Mouse (Mus musculus) forebrain, embryonic 14.5 days (tissue): ENCODE data around the gene Lrp4. TPM values are rescaled to one million over a fixed set of nuclear protein-coding genes. Genes with fewer than 3 reads are reported as not detected.

Experiments
- ATAC-seq: fragments of 200-750 bp; cut with Nextera tagmentation; 2 replicates; pipeline ENCODE4 v1.8.0; 2017; ENCODE audit warnings: mild to moderate bottlenecking, moderate library complexity
- DNase-seq: peaks from one replicate; pipeline ENCODE4 v3.0.0-alpha.2; 2015; ENCODE audit warnings: low spot score
- H3K27ac ChIP-seq: fragments of 300-500 bp; sonication (generic); 2 replicates; pipeline ENCODE4 v1.5.1; 2014; ENCODE audit warnings: low read depth, mild to moderate bottlenecking, control low read depth, low read length, moderate library complexity
- H3K27me3 ChIP-seq: fragments of 300-500 bp; sonication (generic); replicated peaks from 2 replicates; pipeline ENCODE4 v1.6.1; 2014; ENCODE audit warnings: low read length, control low read depth, mixed read lengths; ENCODE audit not compliant: control insufficient read depth, insufficient read depth
- H3K36me3 ChIP-seq: fragments of 300-500 bp; sonication (generic); 2 replicates; pipeline ENCODE4 v1.6.1; 2014; ENCODE audit warnings: low read length, control low read depth; ENCODE audit not compliant: control insufficient read depth, insufficient read depth
- H3K4me1 ChIP-seq: fragments of 300-500 bp; sonication (generic); 2 replicates; pipeline ENCODE4 v1.6.1; 2014; ENCODE audit warnings: antibody characterized with exemption, low read length, control low read depth; ENCODE audit not compliant: control insufficient read depth, insufficient read depth
- H3K4me2 ChIP-seq: fragments of 300-500 bp; sonication (generic); 2 replicates; pipeline ENCODE4 v1.6.1; 2014; ENCODE audit warnings: mild to moderate bottlenecking, control low read depth, low read length
- H3K4me3 ChIP-seq: fragments of 300-500 bp; sonication (generic); 2 replicates; pipeline ENCODE4 v1.5.1; 2014; ENCODE audit warnings: low read depth, low read length, control low read depth
- H3K9ac ChIP-seq: fragments of 300-500 bp; sonication (generic); 2 replicates; pipeline ENCODE4 v1.6.1; 2014; ENCODE audit warnings: mild to moderate bottlenecking, low read length, control low read depth, moderate library complexity
- H3K9me3 ChIP-seq: fragments of 300-500 bp; sonication (generic); replicated peaks from 2 replicates; pipeline ENCODE4 v1.6.1; 2016; ENCODE audit warnings: low read length, control low read depth, mixed read lengths; ENCODE audit not compliant: control insufficient read depth
- WGBS: fragments of 180-500 bp; shearing (Covaris S2); extraction: QIAGEN DNeasy Blood & Tissue Kit; methylation state at CpG from one replicate; pipeline ENCODE4 v1.1.7; 2014; 5-methylcytosine and 5-hydroxymethylcytosine counted together
- polyA plus RNA-seq: library from polyadenylated mRNA; unstranded; fragments of >200 nt; fragmentation: Nextera tagmentation; extraction: Ambion mirVana; gene quantifications from 2 replicates; pipeline ENCODE4 v1.2.1, GENCODE M21; 2014

Lrp4 gene
- polyA plus RNA-seq, 1 experiment from 2014 or later: 5.1 TPM

- Histone ChIP-seq H3K36me3 (no peaks in the 10 kb centered on the region), H3K4me3 (peak within 1 kb of the TSS; percentile 69), H3K4me1 (peaks cover 6% of the 10 kb centered on the region; the same call in 1 of the 2 replicates), H3K9ac (peak within 1 kb of the TSS; percentile 77), H3K27me3 (no peaks in the 10 kb centered on the region), H3K9me3 (no peaks in the 10 kb centered on the region), H3K4me2 (peak within 1 kb of the TSS; percentile 76), H3K27ac (peak within 1 kb of the TSS; percentile 78)
- ATAC-seq: peak; percentile 98
- DNase-seq: peak; percentile 96
- WGBS: under 1% methylated on average over 19 of the region's 19 CpGs
Observed at GRCm38 (mm10) chr2:91444286-91444892, 12.9 kb upstream of the Lrp4 start, which contains the start of gene 1110051M20Rik. Gene 1110051M20Rik, minus strand, starts transcription at chr2:91444704.

- no peaks in the 10 kb centered on the region for H3K27me3 ChIP-seq
- H3K36me3 ChIP-seq: no peaks in the 10 kb centered on the region
- H3K27ac ChIP-seq: no peak overlapping the region
- no peak overlapping the region for H3K9ac ChIP-seq
- H3K9me3 ChIP-seq: no peaks in the 10 kb centered on the region
- DNase-seq: no peak
- H3K4me3 ChIP-seq: no peak overlapping the region
- H3K4me2 ChIP-seq: no peak overlapping the region
- WGBS: 39% methylated on average over 1 of the region's 1 CpGs
- H3K4me1 ChIP-seq: no peaks in the 10 kb centered on the region
- ATAC-seq: no peak
Observed at GRCm38 (mm10) chr2:91449662-91450061, 7.6 kb upstream of the Lrp4 start.

- no peak overlapping the region for H3K9ac ChIP-seq
- no peaks in the 10 kb centered on the region for H3K4me1 ChIP-seq
- no peaks in the 10 kb centered on the region for H3K27me3 ChIP-seq
- no peak overlapping the region for H3K4me2 ChIP-seq
- H3K36me3 ChIP-seq: no peaks in the 10 kb centered on the region
- DNase-seq: no peak
- WGBS: 76% methylated on average over 9 of the region's 9 CpGs
- no peak overlapping the region for H3K4me3 ChIP-seq
- H3K27ac ChIP-seq: no peak overlapping the region
- no peaks in the 10 kb centered on the region for H3K9me3 ChIP-seq
- no peak for ATAC-seq
Observed at GRCm38 (mm10) chr2:91450316-91450715, 7.0 kb upstream of the Lrp4 start.

GRCm38 (mm10) chr2:91452658-91453057 lies 4.7 kb upstream of the Lrp4 start:
- Histone ChIP-seq H3K9ac (no peak overlapping the region), H3K4me1 (peaks cover 3% of the 10 kb centered on the region; the same call in 1 of the 2 replicates), H3K36me3 (no peaks in the 10 kb centered on the region), H3K4me2 (no peak overlapping the region), H3K4me3 (no peak overlapping the region), H3K27ac (no peak overlapping the region), H3K27me3 (no peaks in the 10 kb centered on the region), H3K9me3 (no peaks in the 10 kb centered on the region)
- WGBS: 71% methylated on average over 8 of the region's 8 CpGs
- ATAC-seq (no peak), DNase-seq (no peak)

GRCm38 (mm10) chr2:91453231-91454075 lies 3.9 kb upstream of the Lrp4 start:
- no peaks in the 10 kb centered on the region for H3K9me3 ChIP-seq
- H3K9ac ChIP-seq: no peak overlapping the region
- H3K27ac ChIP-seq: no peak overlapping the region
- DNase-seq: no peak
- ATAC-seq: no peak
- H3K4me1 ChIP-seq: peaks cover 5% of the 10 kb centered on the region; the same call in 1 of the 2 replicates
- no peaks in the 10 kb centered on the region for H3K27me3 ChIP-seq
- no peak overlapping the region for H3K4me3 ChIP-seq
- no peak overlapping the region for H3K4me2 ChIP-seq
- 85% methylated on average over 9 of the region's 9 CpGs for WGBS
- no peaks in the 10 kb centered on the region for H3K36me3 ChIP-seq

- DNase-seq (no peak), ATAC-seq (no peak)
- no peak overlapping the region for H3K27ac ChIP-seq
- no peaks in the 10 kb centered on the region for H3K27me3 ChIP-seq
- no peak overlapping the region for H3K9ac ChIP-seq
- H3K9me3 ChIP-seq: no peaks in the 10 kb centered on the region
- H3K4me1 ChIP-seq: peaks cover 5% of the 10 kb centered on the region; the same call in 1 of the 2 replicates
- no peaks in the 10 kb centered on the region for H3K36me3 ChIP-seq
- no peak overlapping the region for H3K4me2 ChIP-seq
- no peak overlapping the region for H3K4me3 ChIP-seq
- 84% methylated on average over 3 of the region's 3 CpGs for WGBS
Observed at GRCm38 (mm10) chr2:91454434-91454833, 2.9 kb upstream of the Lrp4 start.

GRCm38 (mm10) chr2:91455826-91456225 lies 1.5 kb upstream of the Lrp4 start:
- H3K27ac ChIP-seq: no peak overlapping the region
- H3K9ac ChIP-seq: no peak overlapping the region
- DNase-seq (peak; percentile 85), ATAC-seq (no peak)
- no peaks in the 10 kb centered on the region for H3K36me3 ChIP-seq
- H3K4me3 ChIP-seq: no peak overlapping the region
- H3K27me3 ChIP-seq: no peaks in the 10 kb centered on the region
- WGBS: 4% methylated on average over 4 of the region's 4 CpGs
- no peaks in the 10 kb centered on the region for H3K9me3 ChIP-seq
- H3K4me1 ChIP-seq: peaks cover 5% of the 10 kb centered on the region; the same call in 1 of the 2 replicates
- H3K4me2 ChIP-seq: no peak overlapping the region

GRCm38 (mm10) chr2:91456491-91457100 lies 715 bp upstream of the Lrp4 start:
- no peaks in the 10 kb centered on the region for H3K36me3 ChIP-seq
- H3K27me3 ChIP-seq: no peaks in the 10 kb centered on the region
- no peak overlapping the region; the same call in 1 of the 2 replicates for H3K27ac ChIP-seq
- no peak for DNase-seq
- WGBS: 37% methylated on average over 9 of the region's 9 CpGs
- ATAC-seq: no peak
- H3K4me2 ChIP-seq: peak overlapping the region; percentile 90
- no peaks in the 10 kb centered on the region for H3K9me3 ChIP-seq
- no peak overlapping the region for H3K9ac ChIP-seq
- H3K4me1 ChIP-seq: peaks cover 6% of the 10 kb centered on the region; the same call in 1 of the 2 replicates
- peak overlapping the region; percentile 61 for H3K4me3 ChIP-seq
